Mouse (Mus musculus) lung, embryonic 14.5 days (tissue): ENCODE results near the gene Spata19. TPM values are rescaled to one million over a fixed set of nuclear protein-coding genes. Genes with fewer than 3 reads are reported as not detected.
A peak's percentile ranks its signal among the peaks of the same experiment; 100 is the strongest.

Source experiments
- ATAC-seq: fragments of 200-750 bp; cut with Nextera tagmentation; 2 replicates; pipeline ENCODE4 v1.8.0; 2017; ENCODE audit warnings: mild to moderate bottlenecking, moderate TSS enrichment, moderate library complexity; ENCODE audit not compliant: insufficient read depth
- DNase-seq: peaks from one replicate; pipeline ENCODE4 v3.0.0-alpha.2; 2015
- H3K27ac ChIP-seq: fragments of 300-500 bp; sonication (generic); 2 replicates; pipeline ENCODE4 v1.5.1; 2014; ENCODE audit warnings: low read depth, mild to moderate bottlenecking, moderate library complexity
- H3K27me3 ChIP-seq: fragments of 300-500 bp; sonication (generic); 2 replicates; pipeline ENCODE4 v1.6.1; 2014; ENCODE audit warnings: low read length, control low read depth; ENCODE audit not compliant: insufficient read depth
- H3K36me3 ChIP-seq: fragments of 300-500 bp; sonication (generic); 2 replicates; pipeline ENCODE4 v1.6.1; 2014; ENCODE audit warnings: control low read depth; ENCODE audit not compliant: insufficient read depth
- H3K4me1 ChIP-seq: fragments of 300-500 bp; sonication (generic); 2 replicates; pipeline ENCODE4 v1.6.1; 2014; ENCODE audit warnings: antibody characterized with exemption, control low read depth; ENCODE audit not compliant: insufficient read depth
- H3K4me2 ChIP-seq: fragments of 300-500 bp; sonication (generic); 2 replicates; pipeline ENCODE4 v1.6.1; 2014; ENCODE audit warnings: mild to moderate bottlenecking
- H3K4me3 ChIP-seq: fragments of 300-500 bp; sonication (generic); 2 replicates; pipeline ENCODE4 v1.5.1; 2014; ENCODE audit warnings: low read depth, low read length
- H3K9ac ChIP-seq: fragments of 300-500 bp; sonication (generic); 2 replicates; pipeline ENCODE4 v1.6.1; 2014
- H3K9me3 ChIP-seq: fragments of 300-500 bp; sonication (generic); 2 replicates; pipeline ENCODE4 v1.6.1; 2016; ENCODE audit warnings: low read depth, low read length, control low read depth
- CTCF ChIP-seq: IDR thresholded peaks from 2 replicates; pipeline ENCODE4 v1.5.1; 2016; ENCODE audit warnings: antibody characterized with exemption, low read depth
- WGBS: fragments of 180-500 bp; shearing (Covaris S2); extraction: QIAGEN DNeasy Blood & Tissue Kit; methylation state at CpG from one replicate; pipeline ENCODE4 v1.1.7; 2014; 5-methylcytosine and 5-hydroxymethylcytosine counted together
- polyA plus RNA-seq: library from polyadenylated mRNA; unstranded; fragments of >200 nt; fragmentation: Nextera tagmentation; extraction: Ambion mirVana; gene quantifications from 2 replicates; pipeline ENCODE4 v1.2.1, GENCODE M21; 2014

Gene Spata19
- polyA plus RNA-seq, 1 experiment from 2014 or later: not detected

DNA sequence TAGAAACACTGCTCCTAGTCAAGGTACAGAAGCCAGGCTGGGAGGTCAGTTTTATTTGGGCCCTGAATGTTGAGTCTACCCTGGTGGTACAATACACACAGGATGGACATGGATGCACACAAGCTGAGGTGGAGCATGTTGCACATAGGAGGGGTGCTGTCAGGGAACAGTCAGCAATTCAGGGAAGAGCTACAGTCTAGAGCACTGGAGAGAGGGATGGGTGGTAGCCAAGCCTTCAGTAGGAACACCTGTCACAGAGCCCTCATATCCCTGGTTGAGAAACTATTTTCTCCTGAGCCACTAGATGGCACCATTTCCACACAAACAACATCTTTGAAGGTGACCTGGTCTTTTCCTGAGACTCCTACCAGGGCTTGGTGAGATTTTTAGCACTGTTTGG, 13.1 kb downstream of the Spata19 start:
- no peaks in the 10 kb centered on the region for H3K36me3 ChIP-seq
- peak; percentile 41; the same call in 1 of the 2 replicates for ATAC-seq

DNA sequence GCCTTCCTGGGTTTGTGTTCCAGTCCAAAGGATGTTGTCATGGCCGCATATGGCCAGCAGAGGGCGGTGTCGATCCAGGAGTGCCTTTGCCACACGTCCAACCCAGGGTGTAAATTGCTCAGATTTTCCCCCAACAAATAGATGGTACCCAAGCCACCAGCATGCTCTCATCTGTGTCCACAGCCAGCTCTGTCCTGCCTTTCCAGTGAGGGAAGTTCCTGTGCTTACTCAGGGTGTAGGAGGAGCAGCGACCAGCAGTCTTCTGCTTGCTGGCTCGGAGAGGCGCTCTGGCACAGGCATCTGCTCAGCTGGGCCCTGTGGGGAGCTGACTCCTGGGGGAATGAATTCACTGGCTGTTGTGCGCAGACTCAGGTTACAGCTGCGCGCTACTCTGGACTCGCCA, 17.5 kb downstream of the Spata19 start:
- WGBS: 2% methylated on average over 11 of the region's 11 CpGs
- Histone ChIP-seq H3K27me3 (no peaks in the 10 kb centered on the region), H3K4me3 (no peak overlapping the region), H3K4me1 (no peaks in the 10 kb centered on the region), H3K36me3 (no peaks in the 10 kb centered on the region), H3K9ac (no peak overlapping the region), H3K4me2 (peak overlapping the region; percentile 45), H3K9me3 (no peaks in the 10 kb centered on the region), H3K27ac (no peak overlapping the region)
- ATAC-seq (peak; percentile 68), DNase-seq (peak; percentile 86)
- TF ChIP-seq CTCF: peak; percentile 99

More for the DNA sequence above, 13.1 kb downstream of the Spata19 start:
- no peaks in the 10 kb centered on the region for H3K4me1 ChIP-seq
- DNase-seq: peak; percentile 82
- TF ChIP-seq CTCF: peak; percentile 79
- H3K9ac ChIP-seq: no peak overlapping the region
- H3K4me3 ChIP-seq: no peak overlapping the region
- no peak overlapping the region for H3K4me2 ChIP-seq
- no peaks in the 10 kb centered on the region for H3K27me3 ChIP-seq
- no peak overlapping the region for H3K27ac ChIP-seq
- H3K9me3 ChIP-seq: no peaks in the 10 kb centered on the region

DNA sequence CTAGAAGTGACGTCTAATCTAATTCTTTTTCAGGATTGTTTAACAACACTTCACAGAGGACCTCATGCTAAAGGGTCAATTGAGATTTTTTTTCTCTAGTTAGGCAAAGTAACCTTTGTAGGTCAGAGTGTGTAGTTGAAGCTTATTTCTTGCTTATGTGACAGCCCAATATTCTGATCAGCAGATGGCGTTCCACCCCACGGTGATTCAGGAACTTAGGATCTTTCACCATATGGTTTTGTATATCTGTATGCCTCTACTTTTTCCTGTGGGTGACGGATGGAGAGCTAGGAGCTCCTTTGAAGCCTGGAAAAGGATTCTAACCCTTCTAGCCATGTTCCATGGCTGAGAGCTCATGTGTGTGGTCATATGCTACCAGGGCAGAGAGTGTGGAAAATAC, 27.9 kb downstream of the Spata19 start:
- no peak for ATAC-seq
- H3K27ac ChIP-seq: no peak overlapping the region
- H3K4me3 ChIP-seq: no peak overlapping the region
- peak; percentile 9 for DNase-seq
- no peak overlapping the region for H3K9ac ChIP-seq
- WGBS: 30% methylated on average over 4 of the region's 4 CpGs
- H3K4me1 ChIP-seq: no peaks in the 10 kb centered on the region
- H3K4me2 ChIP-seq: no peak overlapping the region
- no peaks in the 10 kb centered on the region for H3K27me3 ChIP-seq
- no peaks in the 10 kb centered on the region for H3K9me3 ChIP-seq
- peak; percentile 10; the same call in 1 of the 2 replicates for TF ChIP-seq CTCF
- no peaks in the 10 kb centered on the region for H3K36me3 ChIP-seq

- ATAC-seq (no peak), DNase-seq (no peak)
- no peaks in the 10 kb centered on the region for H3K9me3 ChIP-seq
- no peaks in the 10 kb centered on the region for H3K4me1 ChIP-seq
- H3K27ac ChIP-seq: no peak overlapping the region
- H3K36me3 ChIP-seq: no peaks in the 10 kb centered on the region
- TF ChIP-seq CTCF: no peak
- H3K9ac ChIP-seq: no peak overlapping the region
- H3K4me2 ChIP-seq: no peak overlapping the region
- H3K27me3 ChIP-seq: no peaks in the 10 kb centered on the region
- WGBS: 52% methylated on average over 4 of the region's 4 CpGs
- H3K4me3 ChIP-seq: no peak overlapping the region
Observed at GRCm38 (mm10) chr9:27428552-27428951, 32.0 kb downstream of the Spata19 start.

DNA sequence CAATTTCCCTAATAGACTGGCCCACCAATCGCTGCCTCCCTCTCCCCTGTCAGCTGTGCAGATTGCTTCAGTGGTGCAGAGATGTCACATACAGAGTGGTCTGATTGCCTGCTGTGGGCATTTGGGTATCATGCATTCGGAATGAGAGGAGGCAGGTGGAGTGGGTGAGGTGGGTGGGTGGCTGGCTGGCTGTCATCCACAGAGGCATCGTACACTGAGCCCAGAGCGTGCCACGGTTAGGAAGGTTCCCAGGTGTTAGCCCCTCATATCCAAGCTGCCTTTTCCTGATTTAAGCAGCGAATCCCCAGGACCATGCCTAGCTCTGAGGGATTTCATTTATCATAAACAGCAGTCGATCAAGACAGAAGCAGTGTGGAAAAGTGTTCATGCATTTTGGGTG, 36.7 kb downstream of the Spata19 start:
- Histone ChIP-seq H3K27me3 (no peaks in the 10 kb centered on the region), H3K9ac (no peak overlapping the region), H3K4me1 (no peaks in the 10 kb centered on the region), H3K4me3 (no peak overlapping the region), H3K4me2 (no peak overlapping the region), H3K27ac (no peak overlapping the region), H3K36me3 (no peaks in the 10 kb centered on the region), H3K9me3 (no peaks in the 10 kb centered on the region)
- ATAC-seq: no peak
- no peak for TF ChIP-seq CTCF
- no peak for DNase-seq
- 81% methylated on average over 7 of the region's 7 CpGs for WGBS

GRCm38 (mm10) chr9:27435936-27436335, 39.3 kb downstream of the Spata19 start:
- Histone ChIP-seq H3K9ac (no peak overlapping the region), H3K27ac (no peak overlapping the region), H3K4me3 (no peak overlapping the region), H3K9me3 (no peaks in the 10 kb centered on the region), H3K36me3 (no peaks in the 10 kb centered on the region), H3K27me3 (no peaks in the 10 kb centered on the region), H3K4me2 (no peak overlapping the region), H3K4me1 (no peaks in the 10 kb centered on the region)
- no peak for DNase-seq
- ATAC-seq: no peak
- no peak for TF ChIP-seq CTCF
- WGBS: 52% methylated on average over 9 of the region's 9 CpGs

GRCm38 (mm10) chr9:27437391-27438061, 40.9 kb downstream of the Spata19 start:
- Histone ChIP-seq H3K9me3 (no peaks in the 10 kb centered on the region), H3K27ac (no peak overlapping the region; the same call in 1 of the 2 replicates), H3K27me3 (no peaks in the 10 kb centered on the region), H3K9ac (no peak overlapping the region), H3K4me1 (no peaks in the 10 kb centered on the region), H3K36me3 (no peaks in the 10 kb centered on the region), H3K4me2 (no peak overlapping the region), H3K4me3 (no peak overlapping the region)
- TF ChIP-seq CTCF: no peak
- ATAC-seq (no peak; the same call in 1 of the 2 replicates), DNase-seq (peak; percentile 42)
- 55% methylated on average over 7 of the region's 7 CpGs for WGBS
